Mouse (Mus musculus): ENCODE data around the gene Ptchd4.

- TF ChIP-seq CTCF (IDR thresholded peaks at IDR 0.05; ENCODE audit: borderline replicate concordance, control insufficient read depth, extremely low read depth, insufficient read depth, low read length, poor library complexity) (no peak), POLR2A (IDR thresholded peaks at IDR 0.05; ENCODE audit: control insufficient read depth, extremely low read depth, insufficient read depth, low read length, poor library complexity) (no peak)
These were observed 59.1 kb downstream of the Ptchd4 start for GRCm38 (mm10) chr17:42374881-42375280.
